Mouse (Mus musculus): ENCODE measurements around the gene Gatm. TPM values are rescaled to one million over a fixed set of nuclear protein-coding genes. Genes with fewer than 3 reads are reported as not detected.

Gene Gatm
- polyA plus RNA-seq (2012; rRNA removed) = 1,128 and 1,147 TPM in 2 replicates

DNA sequence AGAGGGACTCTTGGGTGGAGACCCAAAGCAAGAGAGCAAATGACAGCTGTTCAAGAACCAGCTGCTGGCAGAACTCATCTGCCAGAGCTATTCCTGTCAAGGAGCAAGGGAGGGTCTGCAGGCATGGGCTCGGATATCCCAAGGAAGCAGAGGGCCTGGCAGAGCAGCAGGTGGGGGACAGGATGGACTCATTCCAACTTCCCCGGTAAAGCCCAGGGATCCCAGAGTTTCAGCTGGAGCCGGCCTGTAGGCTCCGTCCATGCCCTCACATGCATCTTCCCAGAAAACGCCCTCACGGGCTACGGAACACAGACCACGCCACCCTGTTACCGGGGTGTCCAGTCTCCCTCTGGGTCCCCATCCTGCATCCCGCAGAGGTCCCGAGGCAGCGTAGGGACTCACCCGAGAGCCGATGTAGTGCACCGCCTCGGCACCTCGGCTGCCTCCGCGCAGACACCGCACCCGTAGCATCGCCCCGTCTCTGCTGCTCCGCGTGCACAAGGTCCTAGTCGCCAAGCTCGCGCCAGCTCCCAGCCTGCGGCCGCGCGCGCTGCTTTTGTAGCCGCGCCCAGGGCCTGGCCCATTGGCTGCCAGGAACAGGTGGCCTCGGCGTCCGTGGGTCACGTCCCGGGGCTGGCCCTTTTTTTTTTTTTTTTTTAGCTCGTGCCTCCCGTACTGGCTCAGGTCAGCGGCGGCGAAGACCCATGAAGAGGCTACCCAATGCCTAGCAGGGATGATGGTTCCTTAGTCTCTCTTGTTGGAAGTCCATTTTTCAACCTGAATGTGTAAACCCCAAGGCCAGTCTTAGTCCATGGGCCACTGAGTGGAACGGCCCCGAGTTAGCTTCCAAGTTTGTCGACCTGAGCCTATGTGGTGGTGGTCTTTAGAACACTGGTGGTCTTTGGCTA lies at the start of gene Gatm:
Gatm (minus strand) TSS at position 558 of the 908 bp plus-strand sequence.
- no peaks in the 10 kb centered on the region; the same call in 1 of the 2 replicates for H3K36me3 ChIP-seq (ENCODE audit: control insufficient read depth, insufficient read depth, low read length)
- H3K27me3 ChIP-seq (replicated peaks; ENCODE audit: control insufficient read depth, insufficient read depth, low read length) = no peaks in the 10 kb centered on the region
- peak; percentile 84 for DNase-seq
- H3K4me3 ChIP-seq (ENCODE audit: insufficient read depth, low read depth, low read length) = peak within 1 kb of the TSS; percentile 71
- H3K27ac ChIP-seq (ENCODE audit: insufficient read depth, low read depth, low read length) = peak within 1 kb of the TSS; percentile 70
- TF ChIP-seq CTCF (conservative IDR thresholded peaks at IDR 0.05; ENCODE audit: insufficient read depth, insufficient read length, low read depth, low read length) (no peak), POLR2A (IDR thresholded peaks at IDR 0.05; ENCODE audit: low read depth, low read length) (no peak)
- WGBS = 4% methylated on average over 48 of the region's 48 CpGs
- H3K4me1 ChIP-seq (ENCODE audit: control insufficient read depth, insufficient read depth, low read length) = peaks cover 2% of the 10 kb centered on the region; the same call in 1 of the 2 replicates

DNA sequence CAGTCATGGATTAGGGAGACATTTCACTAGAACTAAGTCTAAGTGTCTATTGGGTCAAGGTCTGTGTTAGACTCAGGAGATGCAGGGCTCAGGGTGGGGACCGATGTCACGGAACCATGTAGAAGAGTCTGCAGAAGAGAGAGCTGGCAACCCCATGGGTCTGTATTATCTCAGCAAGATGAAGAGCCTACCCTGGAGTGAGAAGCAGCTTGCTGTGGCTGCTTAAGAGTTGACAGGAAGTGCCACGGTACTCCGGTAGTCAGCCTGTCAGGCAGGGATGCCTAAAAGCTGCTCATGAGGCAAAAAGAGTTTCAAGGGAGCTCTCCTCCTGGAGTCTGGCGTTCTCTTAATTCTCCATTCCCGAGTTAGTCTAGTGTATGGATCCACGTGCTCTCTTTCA lies 48.7 kb upstream of the Gatm start:
- Histone ChIP-seq H3K4me3 (ENCODE audit: insufficient read depth, low read depth, low read length) (no peak overlapping the region), H3K4me1 (ENCODE audit: control insufficient read depth, insufficient read depth, low read length) (no peaks in the 10 kb centered on the region), H3K36me3 (ENCODE audit: control insufficient read depth, insufficient read depth, low read length) (no peaks in the 10 kb centered on the region), H3K27me3 (replicated peaks; ENCODE audit: control insufficient read depth, insufficient read depth, low read length) (no peaks in the 10 kb centered on the region), H3K27ac (ENCODE audit: insufficient read depth, low read depth, low read length) (no peak overlapping the region)
- no peak for DNase-seq
- TF ChIP-seq CTCF (conservative IDR thresholded peaks at IDR 0.05; ENCODE audit: insufficient read depth, insufficient read length, low read depth, low read length) (no peak), POLR2A (IDR thresholded peaks at IDR 0.05; ENCODE audit: low read depth, low read length) (no peak)
- 85% methylated on average over 7 of the region's 7 CpGs for WGBS

DNA sequence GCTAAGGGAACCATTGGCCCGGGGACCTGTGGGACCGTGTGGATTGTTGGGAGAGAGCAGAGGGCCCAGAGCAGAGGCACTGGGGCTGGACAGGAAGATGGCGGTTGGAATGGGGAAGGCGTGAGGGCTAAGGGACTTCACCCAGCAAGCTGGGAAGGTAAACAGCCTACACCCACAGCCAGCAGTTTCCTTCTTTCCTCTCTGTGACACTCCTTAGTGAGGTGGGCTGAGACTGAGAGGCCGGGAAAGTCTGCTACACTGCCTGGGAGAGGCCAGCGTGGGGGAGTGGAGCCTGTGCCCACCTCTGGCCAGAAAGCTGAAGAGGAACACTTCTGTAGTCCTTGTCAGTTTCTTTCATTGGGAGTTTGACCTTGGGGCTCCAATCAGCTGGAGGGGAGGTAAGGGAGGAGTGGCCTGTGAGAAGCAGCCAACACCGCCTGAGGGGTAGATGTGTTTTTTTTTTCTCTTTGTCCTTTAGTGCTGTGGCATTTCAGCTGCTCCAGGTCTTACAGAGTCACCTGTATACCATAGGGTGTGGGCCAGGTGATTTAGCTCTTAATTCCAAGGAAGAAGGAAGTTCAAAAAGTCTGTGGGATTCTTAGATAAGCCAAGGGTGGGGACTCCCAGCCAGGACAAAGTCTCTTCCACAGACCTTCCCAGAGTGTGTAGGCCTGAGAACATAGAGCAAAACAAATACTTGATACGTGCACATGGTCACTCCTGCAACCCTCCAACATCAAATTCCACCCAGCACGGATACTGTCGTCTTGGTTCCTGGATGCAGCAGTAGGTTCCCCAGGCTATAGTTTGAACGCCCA lies 46.8 kb upstream of the Gatm start:
- no peaks in the 10 kb centered on the region for H3K4me1 ChIP-seq (ENCODE audit: control insufficient read depth, insufficient read depth, low read length)
- TF ChIP-seq CTCF (conservative IDR thresholded peaks at IDR 0.05; ENCODE audit: insufficient read depth, insufficient read length, low read depth, low read length) (no peak), POLR2A (IDR thresholded peaks at IDR 0.05; ENCODE audit: low read depth, low read length) (no peak)
- no peak overlapping the region for H3K27ac ChIP-seq (ENCODE audit: insufficient read depth, low read depth, low read length)
- no peak for DNase-seq
- no peaks in the 10 kb centered on the region for H3K27me3 ChIP-seq (replicated peaks; ENCODE audit: control insufficient read depth, insufficient read depth, low read length)
- H3K36me3 ChIP-seq (ENCODE audit: control insufficient read depth, insufficient read depth, low read length) = no peaks in the 10 kb centered on the region
- 86% methylated on average over 11 of the region's 11 CpGs for WGBS
- H3K4me3 ChIP-seq (ENCODE audit: insufficient read depth, low read depth, low read length) = no peak overlapping the region

DNA sequence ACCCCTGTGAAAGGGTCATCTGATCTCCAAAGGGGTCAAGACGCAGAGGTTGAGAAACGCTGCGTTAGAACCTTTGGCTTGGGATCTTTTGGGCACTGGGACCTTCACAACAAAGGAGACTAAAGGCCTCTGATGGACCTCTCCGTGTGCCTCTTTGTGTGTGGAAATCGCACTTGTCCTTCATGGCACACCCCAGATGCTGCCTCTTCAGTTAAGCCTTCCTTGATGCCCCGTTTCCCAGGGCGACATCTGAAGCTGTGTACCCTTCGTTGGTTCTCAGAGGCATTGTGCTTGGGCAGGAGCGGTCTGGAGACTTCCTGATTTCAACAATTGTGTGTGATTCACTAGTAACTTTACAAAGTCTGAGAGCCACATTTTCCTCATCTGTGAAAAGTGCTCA lies 45.7 kb upstream of the Gatm start:
- DNase-seq = no peak
- no peaks in the 10 kb centered on the region for H3K27me3 ChIP-seq (replicated peaks; ENCODE audit: control insufficient read depth, insufficient read depth, low read length)
- no peaks in the 10 kb centered on the region for H3K36me3 ChIP-seq (ENCODE audit: control insufficient read depth, insufficient read depth, low read length)
- no peak overlapping the region for H3K27ac ChIP-seq (ENCODE audit: insufficient read depth, low read depth, low read length)
- no peak overlapping the region for H3K4me3 ChIP-seq (ENCODE audit: insufficient read depth, low read depth, low read length)
- no peaks in the 10 kb centered on the region for H3K4me1 ChIP-seq (ENCODE audit: control insufficient read depth, insufficient read depth, low read length)
- TF ChIP-seq POLR2A (IDR thresholded peaks at IDR 0.05; ENCODE audit: low read depth, low read length) = no peak
- no peak for TF ChIP-seq CTCF (conservative IDR thresholded peaks at IDR 0.05; ENCODE audit: insufficient read depth, insufficient read length, low read depth, low read length)
- 84% methylated on average over 9 of the region's 9 CpGs for WGBS

DNA sequence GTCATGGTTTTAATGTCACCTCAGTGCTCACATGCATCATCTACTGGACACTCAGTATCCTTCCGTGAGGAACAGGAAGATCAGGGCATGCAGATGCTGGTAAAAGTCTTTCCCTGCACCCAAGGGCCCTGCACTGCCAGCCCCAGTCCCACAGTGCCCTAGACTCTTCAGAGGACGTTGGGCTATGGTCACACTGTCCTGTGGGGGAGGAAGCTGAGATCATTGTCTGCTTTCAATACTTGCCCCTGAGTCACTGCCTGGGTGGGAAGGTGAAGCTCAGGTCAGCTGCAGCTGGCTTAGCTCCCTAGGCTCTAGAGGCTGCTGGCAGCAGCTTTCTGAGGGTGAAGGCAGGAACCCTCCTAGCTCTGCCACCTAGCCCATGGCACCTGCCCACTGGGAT lies 44.9 kb upstream of the Gatm start:
- no peaks in the 10 kb centered on the region for H3K36me3 ChIP-seq (ENCODE audit: control insufficient read depth, insufficient read depth, low read length)
- DNase-seq = no peak
- no peak overlapping the region for H3K4me3 ChIP-seq (ENCODE audit: insufficient read depth, low read depth, low read length)
- no peaks in the 10 kb centered on the region for H3K27me3 ChIP-seq (replicated peaks; ENCODE audit: control insufficient read depth, insufficient read depth, low read length)
- no peaks in the 10 kb centered on the region for H3K4me1 ChIP-seq (ENCODE audit: control insufficient read depth, insufficient read depth, low read length)
- TF ChIP-seq CTCF (conservative IDR thresholded peaks at IDR 0.05; ENCODE audit: insufficient read depth, insufficient read length, low read depth, low read length) = no peak
- no peak for TF ChIP-seq POLR2A (IDR thresholded peaks at IDR 0.05; ENCODE audit: low read depth, low read length)
- no peak overlapping the region for H3K27ac ChIP-seq (ENCODE audit: insufficient read depth, low read depth, low read length)
- WGBS = 45% methylated on average over 2 of the region's 2 CpGs

DNA sequence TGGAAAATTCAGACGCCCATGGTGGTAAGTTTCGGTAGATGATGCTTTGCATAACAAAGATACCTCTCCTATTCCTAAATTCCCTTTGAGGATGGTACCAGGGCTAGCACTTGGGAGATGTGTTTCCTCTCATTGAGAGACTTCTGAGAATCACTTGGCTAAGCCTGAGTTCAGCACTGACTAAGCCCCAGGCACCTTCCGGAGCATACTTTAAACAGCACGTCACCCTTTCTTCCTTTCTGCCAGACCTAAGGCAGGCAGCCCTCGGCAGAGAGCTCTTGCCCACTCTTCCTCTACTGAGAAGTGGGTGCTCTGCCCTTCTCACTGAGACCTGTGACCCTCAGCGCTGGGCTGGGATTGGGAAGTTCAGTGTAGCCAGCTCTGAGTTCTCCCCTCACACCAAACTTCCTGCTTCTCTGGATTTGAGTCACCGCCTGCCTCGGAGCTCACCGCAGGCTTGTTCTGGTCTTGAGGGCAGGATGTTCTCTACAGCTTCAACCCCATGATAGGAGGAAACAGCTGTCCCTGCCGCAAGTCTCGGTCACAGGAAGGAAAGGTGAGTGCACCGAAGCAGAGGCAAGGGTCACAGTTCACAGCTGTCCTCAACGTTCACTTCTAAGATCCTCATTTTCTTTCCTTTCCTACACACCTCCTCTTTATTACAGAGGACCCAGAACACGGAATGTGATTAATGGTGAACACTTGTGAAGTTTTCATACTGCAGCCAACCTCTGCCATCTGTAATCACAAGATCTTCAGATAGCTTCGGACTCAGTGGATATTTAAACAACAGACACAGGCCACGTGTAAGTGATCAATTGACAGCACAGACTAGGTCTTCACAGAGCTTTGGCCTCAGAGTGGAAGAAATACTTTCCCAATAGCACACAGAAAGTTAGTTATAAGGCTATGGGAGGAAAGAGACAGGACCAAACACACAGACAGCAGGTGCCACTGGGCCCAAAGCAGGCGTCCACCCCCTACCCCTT lies 41.3 kb upstream of the Gatm start:
- TF ChIP-seq POLR2A (IDR thresholded peaks at IDR 0.05; ENCODE audit: low read depth, low read length) = no peak
- TF ChIP-seq CTCF (conservative IDR thresholded peaks at IDR 0.05; ENCODE audit: insufficient read depth, insufficient read length, low read depth, low read length) = no peak
- no peaks in the 10 kb centered on the region for H3K4me1 ChIP-seq (ENCODE audit: control insufficient read depth, insufficient read depth, low read length)
- H3K4me3 ChIP-seq (ENCODE audit: insufficient read depth, low read depth, low read length) = no peak overlapping the region
- WGBS = 47% methylated on average over 17 of the region's 17 CpGs
- no peaks in the 10 kb centered on the region for H3K27me3 ChIP-seq (replicated peaks; ENCODE audit: control insufficient read depth, insufficient read depth, low read length)
- peak; percentile 52 for DNase-seq
- H3K27ac ChIP-seq (ENCODE audit: insufficient read depth, low read depth, low read length) = peak overlapping the region; percentile 53; the same call in 1 of the 2 replicates
- H3K36me3 ChIP-seq (ENCODE audit: control insufficient read depth, insufficient read depth, low read length) = no peaks in the 10 kb centered on the region

All from kidney, adult 2 months (tissue).